Mouse (Mus musculus) kidney, embryonic 15.5 days (tissue): ENCODE measurements around the gene Bzw1. TPM values are rescaled to one million over a fixed set of nuclear protein-coding genes. Genes with fewer than 3 reads are reported as not detected.

ENCODE experiments used
- ATAC-seq: fragments of 200-750 bp; cut with Nextera tagmentation; replicated peaks from 2 replicates; pipeline ENCODE4 v1.8.0; 2017; ENCODE audit warnings: moderate TSS enrichment; ENCODE audit not compliant: low FRiP score
- H3K27ac ChIP-seq: fragments of 300-500 bp; sonication (generic); 2 replicates; pipeline ENCODE4 v1.5.1; 2015; ENCODE audit warnings: mild to moderate bottlenecking, inconsistent platforms
- H3K27me3 ChIP-seq: fragments of 300-500 bp; sonication (generic); 2 replicates; pipeline ENCODE4 v1.6.1; 2015; ENCODE audit warnings: inconsistent platforms
- H3K36me3 ChIP-seq: fragments of 300-500 bp; sonication (generic); 2 replicates; pipeline ENCODE4 v1.6.1; 2015; ENCODE audit warnings: inconsistent platforms
- H3K4me1 ChIP-seq: fragments of 300-500 bp; sonication (generic); 2 replicates; pipeline ENCODE4 v1.6.1; 2015; ENCODE audit warnings: inconsistent platforms
- H3K4me2 ChIP-seq: fragments of 300-500 bp; sonication (generic); 2 replicates; pipeline ENCODE4 v1.6.1; 2015; ENCODE audit warnings: moderate library complexity, mild to moderate bottlenecking, inconsistent platforms
- H3K4me3 ChIP-seq: fragments of 300-500 bp; sonication (generic); replicated peaks from 2 replicates; pipeline ENCODE4 v1.5.1; 2015; ENCODE audit warnings: mild to moderate bottlenecking, inconsistent platforms
- H3K9ac ChIP-seq: fragments of 300-500 bp; sonication (generic); 2 replicates; pipeline ENCODE4 v1.6.1; 2015; ENCODE audit warnings: mild to moderate bottlenecking, inconsistent platforms
- H3K9me3 ChIP-seq: fragments of 300-500 bp; sonication (generic); replicated peaks from 2 replicates; pipeline ENCODE4 v1.6.1; 2016; ENCODE audit warnings: inconsistent platforms
- WGBS: fragments of 180-500 bp; shearing (Covaris S2); methylation state at CpG from one replicate; pipeline ENCODE4 v1.1.7; 2015; ENCODE audit warnings: mixed read lengths; 5-methylcytosine and 5-hydroxymethylcytosine counted together
- polyA plus RNA-seq: library from polyadenylated mRNA; unstranded; fragments of >200 nt; fragmentation: Nextera tagmentation; extraction: Ambion mirVana; gene quantifications from 2 replicates; pipeline ENCODE4 v1.2.1, GENCODE M21; 2015

The Bzw1 gene
- polyA plus RNA-seq, result 367 and 397 TPM in 2 replicates

DNA sequence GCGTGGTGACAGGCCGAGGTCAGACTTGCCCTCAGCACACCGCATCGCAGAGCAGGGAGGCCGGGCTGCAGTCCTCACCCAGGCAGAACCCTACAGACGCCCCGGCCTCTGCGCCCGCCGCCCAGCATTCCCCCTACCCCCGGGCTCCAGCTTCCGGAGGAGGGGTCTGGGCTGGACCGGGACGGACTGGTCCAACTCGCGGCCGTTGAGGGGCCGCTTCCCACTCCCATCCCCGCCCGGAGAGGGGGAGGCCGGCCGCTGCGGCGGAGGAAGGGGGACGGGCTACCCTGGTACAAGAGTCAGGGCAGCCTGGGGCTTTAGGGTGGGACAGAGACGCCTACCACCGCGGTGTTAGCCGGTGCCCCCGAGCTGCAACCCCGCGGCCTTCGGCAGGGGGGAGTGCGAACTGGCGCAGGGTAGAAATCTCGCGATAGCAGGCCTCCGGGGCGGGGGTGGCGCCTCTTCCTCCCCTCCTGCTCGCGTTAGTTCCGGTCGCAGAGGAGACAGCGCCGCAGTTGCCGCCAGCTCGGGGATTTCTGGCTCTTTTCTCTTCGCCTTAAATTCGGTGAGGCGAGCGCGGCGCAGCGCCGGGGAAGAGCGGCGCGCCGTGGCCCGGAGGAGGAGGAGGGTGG, at the start of gene Bzw1:
TSS of gene Bzw1 (plus strand) at position 247 of the 632 bp plus-strand sequence.
- Histone ChIP-seq H3K9ac (peak within 1 kb of the TSS; percentile 98), H3K36me3 (peaks cover 32% of the 10 kb centered on the region), H3K4me1 (peaks cover 22% of the 10 kb centered on the region), H3K4me2 (peak within 1 kb of the TSS; percentile 75), H3K4me3 (peak within 1 kb of the TSS; percentile 98), H3K27ac (peak within 1 kb of the TSS; percentile 99), H3K9me3 (no peaks in the 10 kb centered on the region), H3K27me3 (no peaks in the 10 kb centered on the region)
- peak; percentile 97 for ATAC-seq
- WGBS, result under 1% methylated on average over 59 of the region's 61 CpGs

DNA sequence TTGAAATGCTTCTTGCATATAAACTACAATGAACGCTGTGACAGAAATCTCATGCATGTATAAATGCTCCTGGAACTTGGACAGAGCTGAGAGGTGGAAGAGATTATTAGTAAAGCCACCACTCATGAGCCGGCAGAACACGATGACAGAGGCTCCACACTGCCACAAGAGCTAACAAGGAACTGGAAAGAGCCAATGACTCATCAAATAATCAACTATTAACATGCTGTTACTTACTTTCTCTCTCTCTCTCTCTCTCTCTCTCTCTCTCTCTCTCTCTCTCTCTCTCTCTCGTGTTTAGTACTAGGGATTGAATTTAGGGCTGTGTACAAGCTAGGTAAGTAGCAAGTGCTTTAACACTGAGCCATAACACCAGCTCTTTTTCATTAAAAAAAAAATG, 48.8 kb upstream of the Bzw1 start:
- no peak overlapping the region for H3K9ac ChIP-seq
- ATAC-seq, result no peak
- no peak overlapping the region for H3K4me3 ChIP-seq
- no peaks in the 10 kb centered on the region for H3K9me3 ChIP-seq
- whole genome bisulfite sequencing, result 75% methylated on average over 4 of the region's 4 CpGs
- H3K36me3 ChIP-seq, result no peaks in the 10 kb centered on the region
- no peaks in the 10 kb centered on the region for H3K27me3 ChIP-seq
- H3K4me1 ChIP-seq, result peaks cover 13% of the 10 kb centered on the region
- no peak overlapping the region for H3K4me2 ChIP-seq
- H3K27ac ChIP-seq, result no peak overlapping the region

DNA sequence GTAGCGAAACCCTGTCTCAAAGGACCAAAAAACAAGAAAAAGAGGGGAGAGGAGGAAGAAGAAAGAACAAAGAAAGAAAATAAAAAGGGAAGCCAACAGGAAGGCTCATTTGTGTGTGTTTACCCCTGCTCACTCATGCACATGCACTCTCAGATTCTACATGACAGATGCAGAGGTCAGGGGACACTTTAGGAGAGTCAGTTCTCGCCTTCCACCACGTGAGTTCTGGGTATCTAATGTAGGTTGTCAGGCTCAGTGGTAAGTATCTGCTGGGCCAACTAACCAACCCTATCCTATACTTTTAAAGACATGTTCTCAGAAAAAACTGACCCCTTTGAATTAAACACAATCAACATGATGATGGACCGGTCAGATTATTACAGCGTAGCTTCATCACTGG, 48.1 kb upstream of the Bzw1 start:
- no peaks in the 10 kb centered on the region for H3K27me3 ChIP-seq
- no peak overlapping the region for H3K4me2 ChIP-seq
- no peak overlapping the region for H3K4me3 ChIP-seq
- H3K9me3 ChIP-seq, result no peaks in the 10 kb centered on the region
- ATAC-seq, result no peak
- no peak overlapping the region for H3K9ac ChIP-seq
- WGBS, result 73% methylated on average over 5 of the region's 5 CpGs
- H3K36me3 ChIP-seq, result no peaks in the 10 kb centered on the region
- no peak overlapping the region for H3K27ac ChIP-seq
- H3K4me1 ChIP-seq, result peaks cover 13% of the 10 kb centered on the region

DNA sequence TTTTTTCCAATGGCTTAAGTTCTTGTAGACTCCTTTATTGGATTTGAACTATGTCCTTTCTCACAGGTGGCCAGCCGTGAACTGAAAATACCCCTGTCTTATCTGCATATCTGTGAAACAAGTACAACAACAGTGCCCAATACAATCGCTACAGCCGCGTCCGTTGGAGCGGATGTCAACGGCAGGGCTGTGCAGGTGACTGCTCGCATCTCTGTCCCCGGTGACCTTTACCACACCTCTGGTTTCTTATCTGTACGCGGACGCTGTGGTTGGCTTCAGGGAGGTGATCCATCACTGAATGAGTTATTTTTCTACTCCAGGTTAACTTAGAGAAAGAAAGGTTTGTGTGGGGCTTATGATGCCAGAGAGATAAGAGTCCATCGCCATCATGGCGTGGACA, 46.5 kb upstream of the Bzw1 start:
- Histone ChIP-seq H3K9me3 (no peaks in the 10 kb centered on the region), H3K36me3 (no peaks in the 10 kb centered on the region), H3K4me2 (no peak overlapping the region), H3K27me3 (no peaks in the 10 kb centered on the region), H3K4me1 (peaks cover 13% of the 10 kb centered on the region), H3K9ac (no peak overlapping the region), H3K27ac (no peak overlapping the region), H3K4me3 (no peak overlapping the region)
- WGBS, result 82% methylated on average over 14 of the region's 14 CpGs
- no peak for ATAC-seq

DNA sequence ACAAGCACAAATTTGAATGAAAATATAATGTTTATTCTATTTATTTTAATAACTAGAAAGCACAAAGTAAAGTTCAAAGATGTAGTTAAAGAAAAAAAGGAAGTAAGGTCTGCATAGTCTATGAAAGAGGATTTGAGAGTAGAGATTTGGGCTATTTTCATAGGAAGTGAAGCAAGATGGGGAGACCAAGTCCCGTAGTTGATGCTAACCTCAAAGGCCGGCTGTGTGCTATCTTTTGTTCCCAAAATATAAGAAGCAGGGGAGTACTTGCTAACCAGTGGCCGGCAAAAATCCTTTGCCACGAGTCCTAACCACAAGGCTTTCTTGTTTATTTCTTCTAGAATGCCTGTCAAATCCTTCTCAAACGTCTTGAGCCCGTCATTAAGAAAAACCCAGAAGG, 44.0 kb upstream of the Bzw1 start:
- WGBS, result 79% methylated on average over 6 of the region's 6 CpGs
- Histone ChIP-seq H3K27ac (no peak overlapping the region), H3K27me3 (no peaks in the 10 kb centered on the region), H3K9me3 (no peaks in the 10 kb centered on the region), H3K4me2 (no peak overlapping the region), H3K9ac (no peak overlapping the region), H3K4me1 (peaks cover 5% of the 10 kb centered on the region; the same call in 1 of the 2 replicates), H3K36me3 (no peaks in the 10 kb centered on the region), H3K4me3 (no peak overlapping the region)
- ATAC-seq, result no peak

DNA sequence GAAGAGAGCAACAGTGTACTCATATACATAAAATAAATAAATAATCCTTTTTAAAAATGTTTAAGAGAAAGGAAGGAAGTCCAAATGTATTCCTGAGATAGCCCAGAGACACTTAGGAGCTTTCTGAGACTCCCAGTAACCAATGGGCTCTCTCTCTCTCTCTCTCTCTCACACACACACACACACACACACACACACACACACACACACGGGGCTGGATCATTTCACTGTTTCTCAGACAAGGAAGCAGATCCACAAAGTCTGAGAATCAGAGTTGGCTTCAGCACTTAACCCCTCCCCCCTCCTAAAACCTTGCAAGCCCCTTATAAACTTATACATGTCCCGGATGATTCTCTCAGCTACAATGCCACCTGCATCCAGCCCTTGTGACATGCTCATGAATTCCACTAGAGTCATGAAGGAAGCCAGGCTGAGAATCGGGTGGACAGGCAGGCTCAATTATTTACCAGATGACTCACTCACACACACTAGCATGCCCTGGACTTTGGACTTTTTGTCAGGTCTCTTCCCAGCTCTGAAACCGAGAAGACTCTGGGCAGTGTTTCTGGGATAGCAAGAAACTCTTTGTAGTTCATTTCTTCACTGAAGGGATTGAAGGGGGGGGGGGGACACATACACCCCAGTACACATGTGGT, 39.3 kb upstream of the Bzw1 start:
- 45% methylated on average over 4 of the region's 4 CpGs for WGBS
- ATAC-seq, result peak; percentile 89
- H3K27ac ChIP-seq, result peak overlapping the region; percentile 19

DNA sequence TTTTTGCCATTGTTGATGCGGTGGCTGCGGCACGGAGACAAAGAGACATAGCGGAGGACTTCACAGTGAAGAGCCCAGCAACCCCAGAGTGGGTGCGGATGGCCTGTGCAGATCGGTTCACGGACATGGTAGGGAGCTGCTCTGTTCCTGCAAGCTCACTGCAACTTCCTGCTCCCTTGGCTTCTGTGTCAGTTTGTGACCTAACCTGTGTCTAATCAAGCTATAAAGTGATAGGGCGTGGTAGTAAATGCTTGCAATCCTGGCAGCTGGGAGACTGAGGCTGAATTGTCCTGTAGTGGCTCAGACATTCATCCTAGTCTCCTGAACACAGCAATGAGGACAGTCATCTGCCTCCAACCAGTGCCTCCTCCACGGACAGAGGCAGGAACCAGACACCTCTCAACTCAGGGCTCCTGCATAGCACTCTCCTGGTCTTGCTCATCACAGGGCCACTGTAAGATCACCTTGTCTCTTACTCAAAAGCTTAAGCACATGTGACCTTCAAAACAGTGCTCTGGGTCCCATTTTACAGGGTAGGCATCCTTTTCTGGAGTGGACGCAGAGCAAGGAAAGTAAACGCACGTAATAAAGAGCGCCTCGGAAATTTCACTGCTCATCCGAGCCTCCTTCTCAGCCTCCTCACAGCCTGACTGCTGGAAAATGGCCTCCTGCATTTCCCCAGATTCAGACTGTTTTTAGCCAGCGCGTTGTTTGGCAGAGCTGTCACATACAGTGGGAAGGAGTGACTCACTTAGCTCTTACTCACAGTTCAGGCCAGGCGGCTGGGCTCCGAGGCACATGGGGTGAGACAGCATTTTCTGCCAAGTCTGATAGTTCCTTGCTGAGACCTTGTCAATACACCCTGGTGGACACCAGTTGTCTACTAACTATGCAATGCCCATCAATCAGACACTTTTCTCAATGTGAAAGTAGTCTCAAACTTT, 33.5 kb upstream of the Bzw1 start:
- Histone ChIP-seq H3K4me2 (no peak overlapping the region), H3K4me1 (no peaks in the 10 kb centered on the region), H3K9me3 (no peaks in the 10 kb centered on the region), H3K36me3 (no peaks in the 10 kb centered on the region), H3K27me3 (no peaks in the 10 kb centered on the region), H3K27ac (no peak overlapping the region), H3K9ac (no peak overlapping the region), H3K4me3 (no peak overlapping the region)
- 79% methylated on average over 19 of the region's 19 CpGs for WGBS
- no peak for ATAC-seq

More for the DNA sequence above, 39.3 kb upstream of the Bzw1 start:
- no peak overlapping the region for H3K4me3 ChIP-seq
- H3K36me3 ChIP-seq, result no peaks in the 10 kb centered on the region
- no peaks in the 10 kb centered on the region for H3K9me3 ChIP-seq
- no peaks in the 10 kb centered on the region for H3K27me3 ChIP-seq
- no peaks in the 10 kb centered on the region for H3K4me1 ChIP-seq
- H3K9ac ChIP-seq, result no peak overlapping the region
- H3K4me2 ChIP-seq, result no peak overlapping the region

DNA sequence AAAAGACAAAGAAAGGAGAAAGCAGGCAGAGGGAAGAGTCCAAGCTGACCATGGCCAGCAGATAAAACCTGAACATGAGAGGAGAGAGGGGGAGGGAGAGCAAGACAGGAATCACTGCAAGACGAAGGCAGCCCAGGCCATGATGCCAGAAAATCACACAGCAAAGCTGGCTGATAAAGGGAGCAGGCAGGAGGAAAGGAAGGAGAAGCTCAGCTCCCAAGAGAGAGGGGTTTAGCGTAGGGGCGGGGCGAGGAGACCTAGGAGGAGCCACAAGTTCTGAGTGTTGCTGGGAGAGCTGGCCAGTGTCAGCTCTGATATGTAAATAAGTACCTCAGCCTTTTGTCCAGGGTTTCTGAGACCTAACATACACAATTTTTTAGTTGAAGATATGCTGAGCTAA, 30.4 kb upstream of the Bzw1 start:
- no peak for ATAC-seq
- 0 out of 2 replicates have a peak, but pooled peaks cover 6% of the 10 kb centered on the region for H3K9me3 ChIP-seq
- H3K27ac ChIP-seq, result no peak overlapping the region
- no peaks in the 10 kb centered on the region for H3K27me3 ChIP-seq
- no peak overlapping the region for H3K9ac ChIP-seq
- H3K36me3 ChIP-seq, result no peaks in the 10 kb centered on the region
- WGBS, result 76% methylated on average over 4 of the region's 4 CpGs
- H3K4me1 ChIP-seq, result no peaks in the 10 kb centered on the region
- H3K4me2 ChIP-seq, result no peak overlapping the region
- H3K4me3 ChIP-seq, result no peak overlapping the region

DNA sequence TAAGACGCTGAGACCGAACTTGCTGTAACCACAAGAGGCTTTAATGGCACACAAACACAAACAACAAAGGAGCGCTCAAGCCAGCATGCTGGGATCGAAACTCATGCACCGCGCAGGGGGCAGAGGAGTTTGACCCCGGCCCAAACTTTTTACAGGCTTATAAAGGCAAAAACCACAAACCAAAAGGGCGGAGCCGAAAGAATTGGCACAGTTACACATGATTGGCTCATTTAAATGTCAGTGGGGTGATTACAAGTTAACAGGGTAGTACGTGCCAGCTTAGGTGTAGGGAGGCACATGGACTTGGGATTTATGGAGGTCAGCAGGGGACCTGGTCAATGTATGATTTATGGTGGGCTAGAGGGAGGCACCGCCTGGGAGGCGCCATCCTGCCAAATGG, 28.1 kb upstream of the Bzw1 start:
- no peaks in the 10 kb centered on the region for H3K4me1 ChIP-seq
- no peaks in the 10 kb centered on the region for H3K36me3 ChIP-seq
- H3K27ac ChIP-seq, result no peak overlapping the region
- no peak for ATAC-seq
- H3K4me2 ChIP-seq, result no peak overlapping the region
- WGBS, result 73% methylated on average over 12 of the region's 12 CpGs
- H3K9ac ChIP-seq, result no peak overlapping the region
- H3K27me3 ChIP-seq, result no peaks in the 10 kb centered on the region
- 0 out of 2 replicates have a peak, but pooled peaks cover 6% of the 10 kb centered on the region for H3K9me3 ChIP-seq
- H3K4me3 ChIP-seq, result no peak overlapping the region

DNA sequence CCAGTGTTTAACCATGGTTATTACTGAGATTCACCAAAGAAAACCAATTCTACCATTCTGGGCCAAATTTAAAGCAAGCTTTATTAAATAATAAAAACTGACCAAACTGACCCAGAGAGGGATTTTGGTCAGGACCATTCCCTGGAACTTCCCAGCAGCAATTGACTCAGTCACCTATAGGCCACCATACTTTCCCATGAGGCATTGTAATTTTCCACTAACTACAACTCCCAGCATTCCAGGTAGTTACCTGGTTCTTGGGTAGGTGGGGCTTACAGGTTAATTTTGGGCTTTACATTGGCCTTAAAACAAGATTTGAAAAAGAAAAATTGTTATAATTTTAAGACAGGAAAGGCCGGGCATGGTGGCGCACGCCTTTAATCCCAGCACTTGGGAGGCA, 26.9 kb upstream of the Bzw1 start:
- H3K27ac ChIP-seq, result no peak overlapping the region
- H3K36me3 ChIP-seq, result no peaks in the 10 kb centered on the region
- H3K9ac ChIP-seq, result no peak overlapping the region
- ATAC-seq, result no peak
- 0 out of 2 replicates have a peak, but pooled peaks cover 6% of the 10 kb centered on the region for H3K9me3 ChIP-seq
- no peak overlapping the region for H3K4me2 ChIP-seq
- no peak overlapping the region for H3K4me3 ChIP-seq
- 95% methylated on average over 3 of the region's 3 CpGs for WGBS
- H3K4me1 ChIP-seq, result no peaks in the 10 kb centered on the region
- no peaks in the 10 kb centered on the region for H3K27me3 ChIP-seq

DNA sequence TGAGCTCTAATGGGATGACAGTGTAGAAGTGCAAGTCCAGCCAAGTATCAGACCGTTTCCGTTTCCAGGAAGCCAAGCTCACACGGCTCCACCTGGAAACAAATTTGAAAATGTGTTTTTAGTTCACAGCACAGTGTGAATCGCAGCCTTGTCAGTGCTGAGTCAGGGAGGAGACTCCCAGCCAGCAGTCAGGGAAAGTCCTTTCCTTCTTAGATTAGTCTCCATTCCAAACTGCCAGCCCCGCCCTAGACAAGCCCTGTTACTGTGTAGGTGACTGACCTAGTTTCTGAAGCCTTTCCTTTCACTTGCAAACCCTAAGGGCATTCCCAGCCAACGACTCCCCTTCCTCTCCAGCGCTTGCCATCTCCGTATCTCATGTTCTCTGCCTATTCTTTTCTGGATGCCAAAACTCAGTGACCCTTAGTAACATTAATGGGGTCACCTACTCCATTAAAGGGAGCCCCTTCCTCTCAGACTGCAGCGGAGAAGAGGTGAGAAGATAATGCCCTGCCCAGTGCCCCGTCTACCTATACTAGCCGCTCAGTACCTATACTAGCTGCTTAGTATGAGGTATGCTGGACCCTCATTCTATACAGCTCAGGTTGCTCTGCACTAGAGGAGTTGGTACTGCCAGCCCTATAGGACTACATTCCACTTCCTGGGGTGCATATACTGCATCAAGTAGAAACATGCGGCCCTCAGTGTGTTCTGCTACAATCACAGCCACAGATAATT, 25.8 kb upstream of the Bzw1 start:
- Histone ChIP-seq H3K36me3 (no peaks in the 10 kb centered on the region), H3K27me3 (no peaks in the 10 kb centered on the region), H3K4me2 (no peak overlapping the region), H3K9ac (no peak overlapping the region), H3K27ac (no peak overlapping the region), H3K9me3 (0 out of 2 replicates have a peak, but pooled peaks cover 6% of the 10 kb centered on the region), H3K4me3 (no peak overlapping the region), H3K4me1 (no peaks in the 10 kb centered on the region)
- WGBS, result 68% methylated on average over 12 of the region's 12 CpGs
- no peak for ATAC-seq
